Mouse (Mus musculus) thymus, adult 2 months (tissue): ENCODE measurements at regions not wholly inside any gene's neighbourhood (a gene's known extent, or its start where the extent isn't known, plus 50 kb on each side); places are given as distances from the start of the nearest gene placed in this dataset.

ENCODE experiments used
- CTCF ChIP-seq: fragments of 200-500 bp; IDR thresholded peaks from 2 replicates; pipeline ENCODE4 v1.5.1; 2012; ENCODE audit warnings: mild to moderate bottlenecking, control low read depth, low read length, moderate library complexity, borderline replicate concordance; ENCODE audit not compliant: control insufficient read depth, poor library complexity, insufficient read depth; ENCODE audit errors: extremely low read depth
- POLR2A ChIP-seq: fragments of 200-500 bp; IDR thresholded peaks from 2 replicates; pipeline ENCODE4 v1.6.1; 2012; ENCODE audit warnings: mild to moderate bottlenecking, low read length, control low read depth, moderate library complexity; ENCODE audit not compliant: control insufficient read depth, poor library complexity, insufficient read depth; ENCODE audit errors: extremely low read depth

DNA sequence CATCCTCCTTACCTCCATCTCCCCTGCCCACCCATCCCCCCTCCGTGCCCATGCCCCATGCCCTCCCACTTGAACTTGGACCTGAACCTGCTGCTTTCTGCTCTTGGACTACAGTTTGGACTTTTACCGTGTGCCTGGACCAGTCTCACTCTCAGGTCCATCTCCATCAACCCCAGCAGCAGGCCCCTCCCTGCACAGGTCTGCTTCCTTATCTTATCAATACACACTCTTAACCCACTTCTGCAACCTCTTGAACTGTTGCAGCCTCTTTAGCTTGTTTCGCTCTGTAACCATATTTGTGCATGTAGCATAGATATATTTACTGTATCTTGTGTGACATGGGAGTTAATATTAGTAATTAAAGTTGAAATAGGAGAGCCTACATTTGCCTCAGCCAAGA lies 457.8 kb upstream of the Kcnab2 start:
- TF ChIP-seq CTCF (no peak), POLR2A (no peak)
